Mouse (Mus musculus) adrenal gland, postnatal 25 days (tissue): ENCODE results near the gene Ints2. TPM values are rescaled to one million over a fixed set of nuclear protein-coding genes. Genes with fewer than 3 reads are reported as not detected.
A peak's percentile ranks its signal among the peaks of the same experiment; 100 is the strongest.

Experiments used
- DNase-seq: peaks from one replicate; pipeline ENCODE4 v3.0.0; 2021; ENCODE audit warnings: mixed read lengths
- total RNA-seq: library from RNA; stranded (reverse); gene quantifications from 2 replicates; pipeline ENCODE4 v1.2.3, GENCODE M21; 2021

Ints2 gene
- total RNA-seq, 1 experiment from 2014 or later: 21.0 TPM

DNA sequence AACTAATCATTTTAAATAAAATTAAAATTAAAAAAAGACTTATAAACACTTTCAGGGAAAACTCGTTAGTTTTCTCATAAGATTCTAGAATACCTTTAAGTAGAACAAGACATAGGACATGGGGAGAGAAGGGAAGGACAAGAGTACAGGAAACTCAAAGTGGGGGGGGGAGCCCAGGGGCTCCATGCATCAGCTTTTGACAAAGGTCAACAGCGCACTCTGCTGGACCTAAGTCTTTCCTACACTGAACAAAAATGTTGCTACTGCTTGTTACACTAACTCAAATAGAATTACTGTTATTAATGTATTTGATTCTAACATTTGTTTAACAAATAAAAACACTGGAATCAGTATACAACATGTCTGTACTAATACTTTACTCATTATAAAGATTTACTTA, 83.2 kb downstream of the Ints2 start:
- peak; percentile 50 for DNase-seq

- no peak for DNase-seq
Measured at GRCm38 (mm10) chr11:86170743-86171142, 86.6 kb downstream of the Ints2 start.

Other genes starting within 250 kb of the Ints2 start
- 2.3 and 2.9 TPM in 2 replicates for gene Brip1, start 56.4 kb downstream of the Ints2 start, total RNA-seq
- gene Med13, start 100.0 kb upstream of the Ints2 start, total RNA-seq: 48.9 and 54.1 TPM in 2 replicates
- 29.6 and 36.7 TPM in 2 replicates for gene Rnft1, start 227.1 kb upstream of the Ints2 start, total RNA-seq